Mouse (Mus musculus) C2C12 (cell line): Measurements from ENCODE around the gene Acot5. TPM values are rescaled to one million over a fixed set of nuclear protein-coding genes. Genes with fewer than 3 reads are reported as not detected.
"Not testable (repeated sequence)": the region's sequence is repeated elsewhere in the genome, so short reads cannot be mapped to it uniquely, and the experiment has no call there.

Experiments used
- H3K27me3 ChIP-seq: one replicate; pipeline ENCODE4 v1.6.1; 2011; ENCODE audit not compliant: control insufficient read depth, insufficient read depth, insufficient read length
- H3K36me3 ChIP-seq: one replicate; pipeline ENCODE4 v1.6.1; 2011; ENCODE audit not compliant: control insufficient read depth, insufficient read depth
- H3K4me3 ChIP-seq: one replicate; pipeline ENCODE4 v1.5.1; 2011; ENCODE audit warnings: mild to moderate bottlenecking, control low read depth; ENCODE audit not compliant: poor library complexity, insufficient read depth, severe bottlenecking
- H3K79me2 ChIP-seq: one replicate; pipeline ENCODE4 v1.6.1; 2011; ENCODE audit not compliant: control insufficient read depth, insufficient read depth
- H3K79me3 ChIP-seq: one replicate; pipeline ENCODE4 v1.6.1; 2011; ENCODE audit warnings: low read depth, control low read depth
- H3ac ChIP-seq: one replicate; pipeline ENCODE3; 2011; ENCODE audit warnings: low read depth; ENCODE audit not compliant: control insufficient read depth, insufficient read length
- CEBPB ChIP-seq: IDR thresholded peaks from one replicate; pipeline ENCODE4 v1.6.1; 2011; ENCODE audit warnings: low read depth, mild to moderate bottlenecking, control low read depth, moderate library complexity
- CTCF ChIP-seq: IDR thresholded peaks from one replicate; pipeline ENCODE4 v1.5.1; 2011; ENCODE audit not compliant: control insufficient read depth, insufficient read depth, insufficient read length
- FOSL1 ChIP-seq: IDR thresholded peaks from one replicate; pipeline ENCODE4 v1.8.0; 2011; ENCODE audit warnings: mild to moderate bottlenecking, low read length; ENCODE audit not compliant: poor library complexity, insufficient read depth, severe bottlenecking
- MAX ChIP-seq: IDR thresholded peaks from one replicate; pipeline ENCODE4 v1.6.1; 2011; ENCODE audit warnings: mild to moderate bottlenecking, control low read depth
- MYOD1 ChIP-seq: IDR thresholded peaks from one replicate; pipeline ENCODE4 v1.6.1; 2011; ENCODE audit warnings: low read depth; ENCODE audit not compliant: control insufficient read depth, insufficient read length
- MYOG ChIP-seq: IDR thresholded peaks from one replicate; pipeline ENCODE4 v1.6.1; 2011; ENCODE audit not compliant: control insufficient read depth, insufficient read length; ENCODE audit errors: extremely low read depth
- USF1 ChIP-seq: IDR thresholded peaks from one replicate; pipeline ENCODE4 v1.6.1; 2011; ENCODE audit warnings: low read depth, mild to moderate bottlenecking, control low read depth, moderate library complexity
- long read RNA-seq, 2 experiments: library from polyadenylated mRNA; unstranded; transcript quantifications; one replicate each; pipeline ENCODE4 v2.0.0; 2019 to 2020
- polyA plus RNA-seq: library from polyadenylated mRNA; unstranded; fragments of >200 nt; fragmentation: generic; extraction: Trizol; gene quantifications from one replicate; pipeline ENCODE4 v1.2.1, GENCODE M21; 2012; ENCODE audit warnings: missing spikeins

Gene Acot5
- polyA plus RNA-seq = not detected
- long read RNA-seq, experiment 1 = 0 reads
- long read RNA-seq, experiment 2 = 0 reads

- Histone ChIP-seq H3K4me3 (no peak within 1 kb of the TSS), H3ac (no peak within 1 kb of the TSS), H3K79me2 (no peaks in the 10 kb centered on the region), H3K27me3 (peaks cover 38% of the 10 kb centered on the region), H3K36me3 (no peaks in the 10 kb centered on the region), H3K79me3 (no peaks in the 10 kb centered on the region)
- TF ChIP-seq MAX (no peak), MYOD1 (no peak), FOSL1 (no peak), MYOG (no peak), USF1 (no peak), CTCF (no peak), CEBPB (no peak)
These were observed at the start of gene Acot5 for GRCm38 (mm10) chr12:84068986-84069385. TSS of gene Acot5 (plus strand) at chr12:84069325.

GRCm38 (mm10) chr12:84020528-84020927, 48.6 kb upstream of the Acot5 start:
- H3K79me3 ChIP-seq, H3ac ChIP-seq, H3K79me2 ChIP-seq, H3K4me3 ChIP-seq, H3K36me3 ChIP-seq, H3K27me3 ChIP-seq: not testable (repeated sequence)

- H3K79me2 ChIP-seq, H3K27me3 ChIP-seq, H3K4me3 ChIP-seq, H3K36me3 ChIP-seq, H3K79me3 ChIP-seq, H3ac ChIP-seq: not testable (repeated sequence)
These were observed 46.9 kb upstream of the Acot5 start for GRCm38 (mm10) chr12:84022266-84022665.

GRCm38 (mm10) chr12:84023052-84023745, 45.9 kb upstream of the Acot5 start:
- TF ChIP-seq MAX (no peak), FOSL1 (no peak), CTCF (no peak), USF1 (no peak), MYOG (no peak), CEBPB (no peak), MYOD1 (no peak)

GRCm38 (mm10) chr12:84025888-84026287, 43.2 kb upstream of the Acot5 start:
- Histone ChIP-seq H3K27me3 (no peaks in the 10 kb centered on the region), H3K36me3 (no peaks in the 10 kb centered on the region), H3K79me3 (no peaks in the 10 kb centered on the region), H3ac (no peak overlapping the region), H3K79me2 (no peaks in the 10 kb centered on the region), H3K4me3 (no peak overlapping the region)
- TF ChIP-seq MAX = no peak
- no peak for TF ChIP-seq FOSL1
- no peak for TF ChIP-seq MYOD1
- no peak for TF ChIP-seq USF1
- TF ChIP-seq CEBPB = no peak
- TF ChIP-seq MYOG = no peak
- no peak for TF ChIP-seq CTCF

More at GRCm38 (mm10) chr12:84023052-84023745, 45.9 kb upstream of the Acot5 start:
- Histone ChIP-seq H3K4me3 (no peak overlapping the region), H3K79me2 (no peaks in the 10 kb centered on the region), H3K27me3 (no peaks in the 10 kb centered on the region), H3K79me3 (no peaks in the 10 kb centered on the region), H3K36me3 (no peaks in the 10 kb centered on the region), H3ac (no peak overlapping the region)

GRCm38 (mm10) chr12:84028328-84028727, 40.8 kb upstream of the Acot5 start:
- not testable (repeated sequence) for H3ac ChIP-seq, H3K79me3 ChIP-seq, H3K27me3 ChIP-seq

GRCm38 (mm10) chr12:84029043-84029442, 40.1 kb upstream of the Acot5 start:
- not testable (repeated sequence) for H3K36me3 ChIP-seq, H3ac ChIP-seq, H3K27me3 ChIP-seq, H3K79me2 ChIP-seq, H3K4me3 ChIP-seq, H3K79me3 ChIP-seq

More at GRCm38 (mm10) chr12:84028328-84028727, 40.8 kb upstream of the Acot5 start:
- H3K4me3 ChIP-seq, H3K36me3 ChIP-seq, H3K79me2 ChIP-seq: not testable (repeated sequence)
